Comparison of ENCODE assay signal across 24 mouse cellular contexts in the genomic region with DNA sequence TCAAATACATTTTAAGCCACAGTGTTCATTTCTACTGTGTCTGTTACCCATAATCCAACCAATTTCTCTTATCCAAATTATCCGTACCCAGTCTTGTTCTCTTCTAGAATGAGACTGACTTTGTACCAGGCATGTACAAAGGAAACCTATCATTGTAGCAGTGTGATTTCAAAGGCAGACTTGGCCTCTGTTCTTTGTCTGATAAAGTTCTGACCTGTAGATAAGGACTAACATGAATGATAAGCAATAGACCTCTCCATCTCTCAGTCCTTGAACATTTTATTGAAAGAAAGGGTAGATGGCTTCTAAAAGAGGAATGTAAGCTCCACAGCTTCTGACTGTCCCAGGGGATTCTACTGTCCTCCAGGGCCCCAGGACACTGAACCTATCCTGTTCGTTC.
"Had no signal": no experiment of that assay in that cellular context is flagged by ENCODE, and none has a peak within 500 bp of the region (broad histone marks: within the 10 kb centered on the region; RNA-seq: fewer than 3 reads in every experiment).

No protein-coding gene starts in this region.

- DNase-seq: heart, postnatal 14 days; heart, postnatal 36 days; heart, postnatal 4 days; kidney, adult 11 months; kidney, adult 18-20 months; kidney, adult 9 months; kidney, postnatal 25 days; kidney, postnatal 36 days; layer of hippocampus, adult 9-11 months; layer of hippocampus, postnatal 36 days had no signal

- H3K36me3 ChIP-seq: heart, embryonic 12.5 days; heart, embryonic 13.5 days; heart, embryonic 15.5 days; hindbrain, embryonic 10.5 days; hindbrain, embryonic 12.5 days; hindbrain, embryonic 13.5 days; hindbrain, embryonic 15.5 days; intestine, embryonic 15.5 days; kidney, embryonic 15.5 days had no signal

- H3K27me3 ChIP-seq: heart, embryonic 12.5 days; heart, embryonic 13.5 days; heart, embryonic 15.5 days; hindbrain, embryonic 12.5 days; hindbrain, embryonic 13.5 days; hindbrain, embryonic 15.5 days; intestine, embryonic 15.5 days; kidney, embryonic 15.5 days had no signal

- H3K9ac ChIP-seq: heart, embryonic 12.5 days; heart, embryonic 13.5 days; heart, embryonic 15.5 days; hindbrain, embryonic 12.5 days; hindbrain, embryonic 13.5 days; hindbrain, embryonic 14.5 days; hindbrain, embryonic 15.5 days; intestine, embryonic 15.5 days; kidney, embryonic 15.5 days had no signal

- H3K27ac ChIP-seq: heart, embryonic 13.5 days; heart, embryonic 15.5 days; hindbrain, embryonic 10.5 days; hindbrain, embryonic 12.5 days; hindbrain, embryonic 13.5 days; hindbrain, embryonic 14.5 days; hindbrain, embryonic 15.5 days; hindbrain, postnatal 0 days; intestine, embryonic 15.5 days; kidney, embryonic 15.5 days; kidney, postnatal 0 days; layer of hippocampus, adult 2 months; left cerebral cortex, adult 2 months had no signal

- H3K4me1 ChIP-seq: heart, embryonic 13.5 days; heart, embryonic 15.5 days; hindbrain, embryonic 15.5 days; intestine, embryonic 15.5 days; kidney, embryonic 15.5 days had no signal

- H3K9me3 ChIP-seq: heart, embryonic 12.5 days; heart, embryonic 13.5 days; heart, embryonic 15.5 days; hindbrain, embryonic 10.5 days; hindbrain, embryonic 12.5 days; hindbrain, embryonic 13.5 days; hindbrain, embryonic 15.5 days; intestine, embryonic 15.5 days; kidney, embryonic 15.5 days had no signal

- H3K4me3 ChIP-seq: heart, embryonic 12.5 days; heart, embryonic 13.5 days; heart, embryonic 15.5 days; hindbrain, embryonic 10.5 days; hindbrain, embryonic 12.5 days; hindbrain, embryonic 13.5 days; hindbrain, embryonic 15.5 days; intestine, embryonic 15.5 days; kidney, embryonic 15.5 days; layer of hippocampus, adult 2 months; left cerebral cortex, adult 2 months had no signal
